Mouse (Mus musculus): Measurements from ENCODE around the gene Lrrtm1.

GRCm38 (mm10) chr6:77243541-77244231, 1.2 kb downstream of the Lrrtm1 start:
- TF ChIP-seq SMC3 (IDR thresholded peaks at IDR 0.05; ENCODE audit: low read depth, low read length) (no peak), TBP (IDR thresholded peaks at IDR 0.05; ENCODE audit: low read depth, low read length) (no peak)

Data from MEL (cell line).